Mouse (Mus musculus) megakaryocyte, embryonic 14.5 days (primary cell): ENCODE measurements at regions not wholly inside any gene's neighbourhood (a gene's known extent, or its start where the extent isn't known, plus 50 kb on each side); places are given as distances from the start of the nearest gene placed in this dataset.

Experiments used
- FLI1 ChIP-seq: IDR thresholded peaks from 2 replicates; pipeline ENCODE4 v1.6.1; 2012; ENCODE audit warnings: low read length, inconsistent platforms, mixed read lengths
- GATA1 ChIP-seq: IDR thresholded peaks from 3 replicates; pipeline ENCODE4 v1.6.1; 2012; ENCODE audit warnings: mixed read lengths, low read length, inconsistent platforms, borderline replicate concordance

GRCm38 (mm10) chr8:87270525-87271187 is 201.8 kb downstream of the Cbln1 start:
- TF ChIP-seq GATA1 (no peak), FLI1 (no peak)
